Mouse (Mus musculus) spleen, postnatal 10 days (tissue): ENCODE results near the gene Scarf1.

ENCODE experiments used
- DNase-seq, 2 experiments: peaks; one replicate each; pipeline ENCODE4 v3.0.0; 2021 to 2022; ENCODE audit warnings: low spot score in 2 of 2

Gene Scarf1

GRCm38 (mm10) chr11:75513336-75513735, at the start of gene Scarf1:
Gene Scarf1 (plus strand): TSS chr11:75513540.
- DNase-seq = peak in 1 of 2 experiments; percentile 32

GRCm38 (mm10) chr11:75463624-75464023, 49.7 kb upstream of the Scarf1 start:
- DNase-seq = no peak

GRCm38 (mm10) chr11:75464417-75464816, 48.9 kb upstream of the Scarf1 start:
- DNase-seq = no peak

- DNase-seq = no peak
Observed at GRCm38 (mm10) chr11:75465051-75465450, 48.3 kb upstream of the Scarf1 start.

- peak in 1 of 2 experiments; percentile 32 for DNase-seq
Observed at GRCm38 (mm10) chr11:75466731-75467505, 46.4 kb upstream of the Scarf1 start.

GRCm38 (mm10) chr11:75467512-75468215, 45.7 kb upstream of the Scarf1 start:
- peak; percentile 57 to 66 for DNase-seq

GRCm38 (mm10) chr11:75468410-75468809, 44.9 kb upstream of the Scarf1 start:
- no peak for DNase-seq

- no peak for DNase-seq
Observed at GRCm38 (mm10) chr11:75469261-75469660, 44.1 kb upstream of the Scarf1 start.

GRCm38 (mm10) chr11:75470675-75471074, 42.7 kb upstream of the Scarf1 start:
- DNase-seq = no peak

GRCm38 (mm10) chr11:75472469-75473081, 40.8 kb upstream of the Scarf1 start:
- no peak for DNase-seq

- DNase-seq = no peak
Observed at GRCm38 (mm10) chr11:75473376-75473775, 40.0 kb upstream of the Scarf1 start.

GRCm38 (mm10) chr11:75486192-75486591, 27.1 kb upstream of the Scarf1 start:
- DNase-seq = no peak

- DNase-seq = peak; percentile 96 to 98
Observed at GRCm38 (mm10) chr11:75486601-75487285, 26.6 kb upstream of the Scarf1 start, which contains the start of gene Prpf8. Gene Prpf8 (plus strand): TSS chr11:75486816.

- DNase-seq = no peak
Observed at GRCm38 (mm10) chr11:75487496-75487895, 25.8 kb upstream of the Scarf1 start.

- DNase-seq = no peak
Observed at GRCm38 (mm10) chr11:75494296-75495049, 18.9 kb upstream of the Scarf1 start.

- no peak for DNase-seq
Observed at GRCm38 (mm10) chr11:75498126-75498525, 15.2 kb upstream of the Scarf1 start.

GRCm38 (mm10) chr11:75508162-75508561, 5.2 kb upstream of the Scarf1 start:
- DNase-seq = no peak

- DNase-seq = no peak
Observed at GRCm38 (mm10) chr11:75508904-75509303, 4.4 kb upstream of the Scarf1 start.

- DNase-seq = no peak
Observed at GRCm38 (mm10) chr11:75509741-75510626, 3.4 kb upstream of the Scarf1 start, which contains the start of gene Rilp. Gene Rilp (plus strand): TSS chr11:75510094.

- DNase-seq = peak; percentile 89 to 97
Observed at GRCm38 (mm10) chr11:75510627-75510993, 2.7 kb upstream of the Scarf1 start.
